Mouse (Mus musculus): Measurements from ENCODE around the gene Rnf152. TPM values are rescaled to one million over a fixed set of nuclear protein-coding genes. Genes with fewer than 3 reads are reported as not detected.

The Rnf152 gene
- total and polyA plus RNA-seq, 3 experiments, result under 0.01 TPM; not detected in 2

DNA sequence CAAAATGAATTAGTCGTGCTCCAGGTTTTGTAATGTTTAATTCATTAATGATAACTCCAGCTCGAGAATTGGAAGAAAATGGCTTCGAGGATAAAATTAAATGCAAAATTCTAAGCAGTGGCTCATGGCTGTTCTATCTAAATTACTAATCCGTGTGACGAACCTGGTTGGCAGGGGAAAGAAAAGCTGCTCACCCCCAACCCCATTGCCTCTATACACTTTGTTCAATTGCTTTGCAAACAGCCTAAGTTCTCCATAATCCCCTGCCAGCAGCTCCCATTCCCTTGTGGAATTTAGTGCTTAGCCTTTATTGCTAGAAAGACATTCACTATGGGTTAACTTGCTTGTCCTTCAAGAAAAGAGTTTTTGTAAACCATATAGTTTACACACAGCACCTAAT lies 24.9 kb downstream of the Rnf152 start:
- Histone ChIP-seq H3K79me2 (replicated peaks; ENCODE audit: control insufficient read depth, extremely low read depth, insufficient read depth, poor library complexity, severe bottlenecking) (no peaks in the 10 kb centered on the region), H3K27me3 (replicated peaks) (peaks cover 78% of the 10 kb centered on the region), H3K9me3 (replicated peaks; ENCODE audit: low read length) (no peaks in the 10 kb centered on the region), H3K9ac (ENCODE audit: insufficient read depth, low read depth) (no peak overlapping the region), H3K4me3 (replicated peaks in 1 of 3; ENCODE audit: low read depth in 2 of 3, low read length in 2 of 3, poor library complexity in 1 of 3) (no peak overlapping the region), H3K4me1 (ENCODE audit: control insufficient read depth in 1 of 2, insufficient read depth in 2 of 2) (no peaks in the 10 kb centered on the region), H3K27ac (ENCODE audit: insufficient read depth, low read depth) (no peak overlapping the region), H3K4me2 (ENCODE audit: insufficient read depth, low read depth, poor library complexity, severe bottlenecking) (no peak overlapping the region), H3K36me3 (replicated peaks in 1 of 2; ENCODE audit: control insufficient read depth in 1 of 2, insufficient read depth in 1 of 2, low read length in 1 of 2) (no peaks in the 10 kb centered on the region)
- in situ Hi-C loops (cut with MboI; ENCODE audit: low pct_ligation_motif_present, low pct_unique_long_range_greater_than_20kb, low sequenced_read_pairs) (no loop called here), dilution Hi-C loops (cut with MboI; ENCODE audit: extremely low pct_ligation_motif_present, extremely low pct_unique_long_range_greater_than_20kb, low sequenced_read_pairs) (no loop called here)
- TF ChIP-seq CHD2 (IDR thresholded peaks at IDR 0.05; ENCODE audit: low read length) (no peak), CTCF (conservative IDR thresholded peaks at IDR 0.05 in 1 of 2, IDR thresholded peaks at IDR 0.05 in 1 of 2; ENCODE audit: low read depth in 2 of 2, low read length in 2 of 2) (no peak), HCFC1 (IDR thresholded peaks at IDR 0.05; ENCODE audit: low read depth, low read length) (no peak), SIN3A (IDR thresholded peaks at IDR 0.05; ENCODE audit: low read length) (no peak), MAX (IDR thresholded peaks at IDR 0.05; ENCODE audit: low read length) (no peak), NELFE (IDR thresholded peaks at IDR 0.05; ENCODE audit: low read depth, low read length) (no peak), BHLHE40 (IDR thresholded peaks at IDR 0.05; ENCODE audit: low read depth, low read length) (no peak), ZKSCAN1 (IDR thresholded peaks at IDR 0.05; ENCODE audit: borderline replicate concordance, low read depth, low read length) (no peak), EP300 (IDR thresholded peaks at IDR 0.05; ENCODE audit: low read length) (no peak), MEF2A (IDR thresholded peaks at IDR 0.05; ENCODE audit: borderline replicate concordance, low read depth, low read length) (no peak), MAFK (IDR thresholded peaks at IDR 0.05; ENCODE audit: insufficient replicate concordance, low read length) (no peak), ZNF384 (IDR thresholded peaks at IDR 0.05; ENCODE audit: low read depth, low read length) (no peak), IRF4 (IDR thresholded peaks at IDR 0.05; ENCODE audit: low read depth, low read length) (no peak), SMC3 (IDR thresholded peaks at IDR 0.05; ENCODE audit: low read depth, low read length) (no peak), JUN (IDR thresholded peaks at IDR 0.05; ENCODE audit: insufficient read depth, low read depth, low read length) (no peak), ETS1 (conservative IDR thresholded peaks at IDR 0.05; ENCODE audit: low read depth, low read length) (no peak), E2F4 (IDR thresholded peaks at IDR 0.05; ENCODE audit: insufficient replicate concordance, low read depth, low read length) (no peak), RCOR1 (conservative IDR thresholded peaks at IDR 0.05; ENCODE audit: low read depth, low read length) (no peak)
- DNase-seq (ENCODE audit: extremely low read depth), result no peak

- no peaks in the 10 kb centered on the region for H3K9me3 ChIP-seq (replicated peaks; ENCODE audit: low read length)
- DNase-seq (ENCODE audit: extremely low read depth), result no peak
- H3K4me2 ChIP-seq (ENCODE audit: insufficient read depth, low read depth, poor library complexity, severe bottlenecking), result no peak overlapping the region
- in situ Hi-C loops (cut with MboI; ENCODE audit: low pct_ligation_motif_present, low pct_unique_long_range_greater_than_20kb, low sequenced_read_pairs), result no loop called here
- no peaks in the 10 kb centered on the region for H3K36me3 ChIP-seq (replicated peaks in 1 of 2; ENCODE audit: control insufficient read depth in 1 of 2, insufficient read depth in 1 of 2, low read length in 1 of 2)
- no peak overlapping the region for H3K27ac ChIP-seq (ENCODE audit: insufficient read depth, low read depth)
- H3K9ac ChIP-seq (ENCODE audit: insufficient read depth, low read depth), result no peak overlapping the region
- H3K79me2 ChIP-seq (replicated peaks; ENCODE audit: control insufficient read depth, extremely low read depth, insufficient read depth, poor library complexity, severe bottlenecking), result no peaks in the 10 kb centered on the region
- TF ChIP-seq CTCF (conservative IDR thresholded peaks at IDR 0.05 in 1 of 2, IDR thresholded peaks at IDR 0.05 in 1 of 2; ENCODE audit: low read depth in 2 of 2, low read length in 2 of 2) (no peak), MAFK (IDR thresholded peaks at IDR 0.05; ENCODE audit: insufficient replicate concordance, low read length) (no peak), MEF2A (IDR thresholded peaks at IDR 0.05; ENCODE audit: borderline replicate concordance, low read depth, low read length) (no peak), RCOR1 (conservative IDR thresholded peaks at IDR 0.05; ENCODE audit: low read depth, low read length) (no peak), GABPA (IDR thresholded peaks at IDR 0.05; ENCODE audit: insufficient replicate concordance, low read depth, low read length) (no peak), RAD21 (IDR thresholded peaks at IDR 0.05; ENCODE audit: low read depth, low read length) (no peak), KAT2A (IDR thresholded peaks at IDR 0.05; ENCODE audit: insufficient replicate concordance, low read length) (no peak), ZKSCAN1 (IDR thresholded peaks at IDR 0.05; ENCODE audit: borderline replicate concordance, low read depth, low read length) (no peak), UBTF (IDR thresholded peaks at IDR 0.05; ENCODE audit: low read depth, low read length) (no peak), MYC (IDR thresholded peaks at IDR 0.05; ENCODE audit: low read depth, low read length) (no peak), ZC3H11A (IDR thresholded peaks at IDR 0.05; ENCODE audit: low read depth, low read length) (no peak), MXI1 (IDR thresholded peaks at IDR 0.05; ENCODE audit: low read depth, low read length) (no peak), CHD1 (IDR thresholded peaks at IDR 0.05; ENCODE audit: low read depth, low read length) (no peak), HCFC1 (IDR thresholded peaks at IDR 0.05; ENCODE audit: low read depth, low read length) (no peak), JUN (IDR thresholded peaks at IDR 0.05; ENCODE audit: insufficient read depth, low read depth, low read length) (no peak), ETS1 (conservative IDR thresholded peaks at IDR 0.05; ENCODE audit: low read depth, low read length) (no peak), CHD2 (IDR thresholded peaks at IDR 0.05; ENCODE audit: low read length) (no peak), ZNF384 (IDR thresholded peaks at IDR 0.05; ENCODE audit: low read depth, low read length) (no peak), SMC3 (IDR thresholded peaks at IDR 0.05; ENCODE audit: low read depth, low read length) (no peak), PAX5 (IDR thresholded peaks at IDR 0.05; ENCODE audit: low read length) (no peak)
- H3K4me1 ChIP-seq (ENCODE audit: control insufficient read depth in 1 of 2, insufficient read depth in 2 of 2), result no peaks in the 10 kb centered on the region
- H3K27me3 ChIP-seq (replicated peaks), result peaks cover 75% of the 10 kb centered on the region
- dilution Hi-C loops (cut with MboI; ENCODE audit: extremely low pct_ligation_motif_present, extremely low pct_unique_long_range_greater_than_20kb, low sequenced_read_pairs), result no loop called here
- H3K4me3 ChIP-seq (replicated peaks in 1 of 3; ENCODE audit: low read depth in 2 of 3, low read length in 2 of 3, poor library complexity in 1 of 3), result no peak overlapping the region
Measured at GRCm38 (mm10) chr1:105330581-105331320, 25.8 kb downstream of the Rnf152 start.

Data from CH12.LX (cell line).